Mouse (Mus musculus): Measurements from ENCODE around the gene Ccdc116.
"Not testable (repeated sequence)": the region's sequence is repeated elsewhere in the genome, so short reads cannot be mapped to it uniquely, and the experiment has no call there.

Gene Ccdc116

GRCm38 (mm10) chr16:17146772-17147235, at the start of gene Ccdc116:
Ccdc116 (minus strand) TSS chr16:17147229.
- peak; percentile 68 to 72 for DNase-seq (ENCODE audit: low spot score in 2 of 2)

- no peak for DNase-seq (ENCODE audit: low spot score in 2 of 2)
Measured at GRCm38 (mm10) chr16:17193823-17194222, 46.8 kb upstream of the Ccdc116 start.

- DNase-seq (ENCODE audit: low spot score in 2 of 2) = no peak
Measured at GRCm38 (mm10) chr16:17185475-17185874, 38.4 kb upstream of the Ccdc116 start.

- no peak for DNase-seq (ENCODE audit: low spot score in 2 of 2)
Measured at GRCm38 (mm10) chr16:17183003-17183402, 36.0 kb upstream of the Ccdc116 start.

- no peak for DNase-seq (ENCODE audit: low spot score in 2 of 2)
Measured at GRCm38 (mm10) chr16:17182136-17182535, 35.1 kb upstream of the Ccdc116 start.

- DNase-seq (ENCODE audit: low spot score in 2 of 2) = no peak
Measured at GRCm38 (mm10) chr16:17181382-17181781, 34.4 kb upstream of the Ccdc116 start.

- DNase-seq (ENCODE audit: low spot score in 2 of 2) = no peak
Measured at GRCm38 (mm10) chr16:17179706-17180105, 32.7 kb upstream of the Ccdc116 start.

GRCm38 (mm10) chr16:17177623-17178170, 30.7 kb upstream of the Ccdc116 start:
- no peak for DNase-seq (ENCODE audit: low spot score in 2 of 2)

GRCm38 (mm10) chr16:17175765-17176164, 28.7 kb upstream of the Ccdc116 start:
- DNase-seq (ENCODE audit: low spot score in 2 of 2) = no peak

- no peak for DNase-seq (ENCODE audit: low spot score in 2 of 2)
Measured at GRCm38 (mm10) chr16:17168049-17168448, 21.0 kb upstream of the Ccdc116 start.

- DNase-seq (ENCODE audit: low spot score in 2 of 2) = no peak
Measured at GRCm38 (mm10) chr16:17167179-17167578, 20.1 kb upstream of the Ccdc116 start.

- not testable (repeated sequence) for DNase-seq (ENCODE audit: low spot score in 2 of 2)
Measured at GRCm38 (mm10) chr16:17165478-17165877, 18.4 kb upstream of the Ccdc116 start.

- no peak for DNase-seq (ENCODE audit: low spot score in 2 of 2)
Measured at GRCm38 (mm10) chr16:17154346-17154745, 7.3 kb upstream of the Ccdc116 start.

- no peak for DNase-seq (ENCODE audit: low spot score in 2 of 2)
Measured at GRCm38 (mm10) chr16:17151874-17152273, 4.8 kb upstream of the Ccdc116 start.

- DNase-seq (ENCODE audit: low spot score in 2 of 2) = no peak
Measured at GRCm38 (mm10) chr16:17150520-17151258, 3.7 kb upstream of the Ccdc116 start.

- DNase-seq (ENCODE audit: low spot score in 2 of 2) = no peak
Measured at GRCm38 (mm10) chr16:17148084-17148483, 1.1 kb upstream of the Ccdc116 start.

GRCm38 (mm10) chr16:17147391-17147929, 431 bp upstream of the Ccdc116 start:
- DNase-seq (ENCODE audit: low spot score in 2 of 2) = peak in 1 of 2 experiments; percentile 29

- DNase-seq (ENCODE audit: low spot score in 2 of 2) = no peak
Measured at GRCm38 (mm10) chr16:17144339-17144738, 2.7 kb downstream of the Ccdc116 start, which contains the start of gene Ydjc. Ydjc (plus strand) TSS chr16:17144621.

- no peak for DNase-seq (ENCODE audit: low spot score in 2 of 2)
Measured at GRCm38 (mm10) chr16:17137355-17137754, 9.7 kb downstream of the Ccdc116 start.

- DNase-seq (ENCODE audit: low spot score in 2 of 2) = no peak
Measured at GRCm38 (mm10) chr16:17132906-17133200, 14.2 kb downstream of the Ccdc116 start.

- peak; percentile 95 to 98 for DNase-seq (ENCODE audit: low spot score in 2 of 2)
Measured at GRCm38 (mm10) chr16:17132089-17132905, 14.7 kb downstream of the Ccdc116 start, which contains the start of gene Sdf2l1. Sdf2l1 (minus strand) TSS chr16:17132383.
